Mouse (Mus musculus): ENCODE results near the gene Dpm1.

Dpm1 gene

GRCm38 (mm10) chr2:168230026-168230728 is at the start of gene Dpm1, which contains the start of the genes Gm20716 and Mocs3:
TSS of gene Dpm1 (minus strand) at chr2:168230591.
TSS of gene Gm20716 (minus strand) at chr2:168230364.
TSS of gene Mocs3 (plus strand) at chr2:168230622.
- peak; percentile 83 for ATAC-seq (ENCODE audit: insufficient number of reproducible peaks, low FRiP score, low TSS enrichment)

GRCm38 (mm10) chr2:168274374-168274935 is 44.1 kb upstream of the Dpm1 start:
- ATAC-seq (ENCODE audit: insufficient number of reproducible peaks, low FRiP score, low TSS enrichment) = no peak; the same call in 1 of the 2 replicates

GRCm38 (mm10) chr2:168273387-168273786 is 43.0 kb upstream of the Dpm1 start:
- no peak for ATAC-seq (ENCODE audit: insufficient number of reproducible peaks, low FRiP score, low TSS enrichment)

- ATAC-seq (ENCODE audit: insufficient number of reproducible peaks, low FRiP score, low TSS enrichment) = no peak
Measured at GRCm38 (mm10) chr2:168268033-168268432, 37.6 kb upstream of the Dpm1 start.

- no peak for ATAC-seq (ENCODE audit: insufficient number of reproducible peaks, low FRiP score, low TSS enrichment)
Measured at GRCm38 (mm10) chr2:168260900-168261299, 30.5 kb upstream of the Dpm1 start.

GRCm38 (mm10) chr2:168260124-168260523 is 29.7 kb upstream of the Dpm1 start:
- no peak for ATAC-seq (ENCODE audit: insufficient number of reproducible peaks, low FRiP score, low TSS enrichment)

- no peak for ATAC-seq (ENCODE audit: insufficient number of reproducible peaks, low FRiP score, low TSS enrichment)
Measured at GRCm38 (mm10) chr2:168259046-168259445, 28.7 kb upstream of the Dpm1 start.

GRCm38 (mm10) chr2:168257188-168257587 is 26.8 kb upstream of the Dpm1 start:
- no peak for ATAC-seq (ENCODE audit: insufficient number of reproducible peaks, low FRiP score, low TSS enrichment)

- ATAC-seq (ENCODE audit: insufficient number of reproducible peaks, low FRiP score, low TSS enrichment) = no peak
Measured at GRCm38 (mm10) chr2:168256506-168256905, 26.1 kb upstream of the Dpm1 start.

GRCm38 (mm10) chr2:168253822-168254221 is 23.4 kb upstream of the Dpm1 start:
- no peak for ATAC-seq (ENCODE audit: insufficient number of reproducible peaks, low FRiP score, low TSS enrichment)

GRCm38 (mm10) chr2:168252639-168253292 is 22.4 kb upstream of the Dpm1 start:
- ATAC-seq (ENCODE audit: insufficient number of reproducible peaks, low FRiP score, low TSS enrichment) = no peak

GRCm38 (mm10) chr2:168250270-168250669 is 19.9 kb upstream of the Dpm1 start:
- 0 out of 2 replicates have a peak, but pooled peaks have one; percentile 54 for ATAC-seq (ENCODE audit: insufficient number of reproducible peaks, low FRiP score, low TSS enrichment)

GRCm38 (mm10) chr2:168248856-168249245 is 18.5 kb upstream of the Dpm1 start:
- ATAC-seq (ENCODE audit: insufficient number of reproducible peaks, low FRiP score, low TSS enrichment) = no peak

- ATAC-seq (ENCODE audit: insufficient number of reproducible peaks, low FRiP score, low TSS enrichment) = no peak
Measured at GRCm38 (mm10) chr2:168248167-168248855, 17.9 kb upstream of the Dpm1 start.

- no peak for ATAC-seq (ENCODE audit: insufficient number of reproducible peaks, low FRiP score, low TSS enrichment)
Measured at GRCm38 (mm10) chr2:168245571-168245970, 15.2 kb upstream of the Dpm1 start.

- no peak for ATAC-seq (ENCODE audit: insufficient number of reproducible peaks, low FRiP score, low TSS enrichment)
Measured at GRCm38 (mm10) chr2:168243278-168243677, 12.9 kb upstream of the Dpm1 start.

GRCm38 (mm10) chr2:168242841-168243240 is 12.4 kb upstream of the Dpm1 start:
- no peak for ATAC-seq (ENCODE audit: insufficient number of reproducible peaks, low FRiP score, low TSS enrichment)

GRCm38 (mm10) chr2:168238335-168238734 is 7.9 kb upstream of the Dpm1 start:
- ATAC-seq (ENCODE audit: insufficient number of reproducible peaks, low FRiP score, low TSS enrichment) = no peak

- no peak for ATAC-seq (ENCODE audit: insufficient number of reproducible peaks, low FRiP score, low TSS enrichment)
Measured at GRCm38 (mm10) chr2:168233286-168233685, 2.9 kb upstream of the Dpm1 start.

GRCm38 (mm10) chr2:168231471-168231829 is 1.1 kb upstream of the Dpm1 start:
- no peak for ATAC-seq (ENCODE audit: insufficient number of reproducible peaks, low FRiP score, low TSS enrichment)

All from cerebellum, adult (tissue).